Mouse (Mus musculus): ENCODE measurements at regions not wholly inside any gene's neighbourhood (a gene's known extent, or its start where the extent isn't known, plus 50 kb on each side); places are given as distances from the start of the nearest gene placed in this dataset.
A peak's percentile ranks its signal among the peaks of the same experiment; 100 is the strongest.
"Not testable (repeated sequence)": the region's sequence is repeated elsewhere in the genome, so short reads cannot be mapped to it uniquely, and the experiment has no call there.

GRCm38 (mm10) chr13:103683169-103683568, 91.2 kb downstream of the Srek1 start:
- DNase-seq, result no peak

- no peak for DNase-seq
These were observed 93.7 kb downstream of the Srek1 start for GRCm38 (mm10) chr13:103680740-103681139.

DNA sequence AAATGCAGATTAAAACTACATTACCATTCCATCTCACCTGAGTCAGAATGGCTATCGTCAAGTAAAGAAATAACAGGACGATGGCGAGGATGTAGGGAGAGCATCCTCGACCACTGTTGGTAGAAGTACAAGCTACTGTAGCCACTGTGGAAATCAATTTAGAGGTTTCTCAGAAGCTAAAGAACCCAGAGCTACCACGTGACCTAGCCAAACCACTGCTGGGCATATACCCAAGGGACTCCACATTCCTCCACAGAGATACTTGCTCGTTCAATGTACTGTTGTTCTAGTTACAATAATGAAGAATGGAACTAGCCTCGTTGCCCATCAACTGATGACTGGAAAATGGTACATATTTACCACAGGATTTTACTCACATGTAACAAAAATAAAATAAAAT, 94.4 kb downstream of the Srek1 start:
- DNase-seq, result no peak

DNA sequence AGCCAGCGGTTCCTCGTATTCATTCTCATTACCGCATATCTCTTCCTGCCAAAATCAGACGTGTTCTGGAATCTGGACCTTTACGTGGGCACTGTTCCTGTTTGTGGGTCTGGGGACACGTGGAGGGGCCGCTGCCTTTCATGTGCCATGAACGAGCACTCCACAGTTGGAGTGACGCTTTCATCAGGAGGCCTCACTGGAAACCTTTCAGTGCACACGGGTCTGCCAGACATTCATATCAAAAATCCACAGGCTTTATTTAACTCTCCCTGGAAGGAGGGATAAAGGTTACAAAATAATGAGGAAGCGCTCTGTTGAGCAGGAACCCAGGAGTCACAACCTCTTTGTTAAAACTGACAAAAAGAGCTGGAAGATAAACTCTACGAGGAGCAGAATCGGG, 97.6 kb downstream of the Srek1 start:
- DNase-seq, result no peak

GRCm38 (mm10) chr13:103676221-103676620, 98.2 kb downstream of the Srek1 start:
- DNase-seq, result no peak

DNA sequence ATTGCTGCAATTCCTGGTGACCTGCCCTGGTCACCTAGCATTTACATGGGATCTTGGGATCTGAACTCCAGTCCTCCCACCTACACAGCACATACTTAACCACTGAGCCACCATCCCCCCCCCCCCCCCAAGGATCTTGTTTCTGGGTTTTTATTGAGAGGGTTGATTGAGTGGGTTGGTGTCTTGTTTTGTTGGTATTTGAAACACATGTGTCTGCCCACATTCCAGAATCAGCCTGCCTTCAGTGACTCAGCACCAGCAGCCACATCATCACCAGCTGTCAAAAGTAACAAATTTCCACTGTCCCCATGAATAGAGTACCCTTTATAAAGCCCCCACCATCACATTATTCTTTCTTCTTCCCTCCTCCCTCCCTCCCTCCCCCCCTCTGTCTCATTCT, 103.8 kb downstream of the Srek1 start:
- no peak for DNase-seq

DNA sequence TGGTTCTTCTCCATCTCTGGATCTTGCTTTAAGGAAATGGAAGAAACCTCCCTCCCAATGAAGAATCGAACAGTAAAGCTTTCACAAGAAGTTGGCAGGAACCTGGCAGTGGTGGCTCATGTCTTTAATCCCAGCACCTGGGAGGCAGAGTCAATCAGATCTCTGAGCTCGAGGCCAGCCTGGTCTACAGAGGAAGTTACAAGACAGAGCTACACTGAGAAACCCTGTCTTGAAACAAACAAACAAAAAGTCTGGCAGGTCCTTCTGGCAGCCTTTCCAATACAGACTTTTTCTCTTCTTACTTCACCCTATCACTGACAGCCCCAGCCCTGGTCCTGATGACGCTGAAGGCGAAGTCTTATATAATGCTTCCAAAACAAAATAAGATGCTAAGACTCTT, 104.6 kb downstream of the Srek1 start:
- no peak for DNase-seq

DNA sequence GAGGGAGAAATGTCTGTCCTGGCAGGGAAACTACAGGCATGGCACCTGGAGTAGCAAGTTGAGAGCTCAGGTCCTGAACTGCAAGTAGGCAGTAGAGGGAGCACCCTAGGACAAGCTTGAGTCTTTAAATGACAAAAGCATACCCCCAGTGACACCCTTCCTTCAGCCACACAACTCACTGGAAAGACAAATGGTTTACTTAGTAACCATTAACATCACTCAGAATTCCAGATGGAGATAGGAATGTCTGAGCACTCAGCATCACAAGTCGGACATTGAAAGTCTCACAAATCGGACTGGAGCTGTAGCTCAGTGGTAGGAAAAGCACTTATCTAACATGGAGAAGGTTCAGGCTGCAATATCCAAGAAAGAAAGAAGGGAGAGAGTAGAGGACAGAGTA, 106.7 kb downstream of the Srek1 start:
- no peak for DNase-seq

GRCm38 (mm10) chr13:103660248-103660996, 114.0 kb downstream of the Srek1 start:
- DNase-seq, result no peak

- DNase-seq, result no peak
These were observed 118.4 kb downstream of the Srek1 start for GRCm38 (mm10) chr13:103655966-103656365.

GRCm38 (mm10) chr13:103653216-103653615, 121.2 kb downstream of the Srek1 start:
- no peak for DNase-seq

- DNase-seq, result no peak
These were observed 125.0 kb downstream of the Srek1 start for GRCm38 (mm10) chr13:103649383-103649782.

DNA sequence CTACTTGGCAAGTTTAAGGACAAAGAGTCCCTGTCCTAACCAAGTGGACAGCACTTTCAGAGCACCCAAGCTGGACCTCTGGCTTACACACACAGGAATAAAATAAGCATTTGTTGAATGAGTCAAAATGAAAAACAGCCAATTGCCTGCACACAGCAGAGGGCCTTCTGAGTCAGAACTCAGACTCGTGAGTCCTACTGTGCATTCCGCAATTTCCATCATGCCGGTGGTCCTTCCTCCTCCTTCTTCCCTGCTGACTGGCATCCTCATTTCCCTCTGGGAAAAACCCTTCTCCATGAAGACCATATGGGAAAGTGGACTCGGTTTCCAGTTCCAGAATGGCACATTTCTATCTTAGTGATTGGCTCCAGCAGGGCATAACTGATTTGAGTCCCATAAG, 126.4 kb downstream of the Srek1 start:
- DNase-seq, result no peak

- DNase-seq, result no peak
These were observed 128.4 kb downstream of the Srek1 start for GRCm38 (mm10) chr13:103646035-103646434.

DNA sequence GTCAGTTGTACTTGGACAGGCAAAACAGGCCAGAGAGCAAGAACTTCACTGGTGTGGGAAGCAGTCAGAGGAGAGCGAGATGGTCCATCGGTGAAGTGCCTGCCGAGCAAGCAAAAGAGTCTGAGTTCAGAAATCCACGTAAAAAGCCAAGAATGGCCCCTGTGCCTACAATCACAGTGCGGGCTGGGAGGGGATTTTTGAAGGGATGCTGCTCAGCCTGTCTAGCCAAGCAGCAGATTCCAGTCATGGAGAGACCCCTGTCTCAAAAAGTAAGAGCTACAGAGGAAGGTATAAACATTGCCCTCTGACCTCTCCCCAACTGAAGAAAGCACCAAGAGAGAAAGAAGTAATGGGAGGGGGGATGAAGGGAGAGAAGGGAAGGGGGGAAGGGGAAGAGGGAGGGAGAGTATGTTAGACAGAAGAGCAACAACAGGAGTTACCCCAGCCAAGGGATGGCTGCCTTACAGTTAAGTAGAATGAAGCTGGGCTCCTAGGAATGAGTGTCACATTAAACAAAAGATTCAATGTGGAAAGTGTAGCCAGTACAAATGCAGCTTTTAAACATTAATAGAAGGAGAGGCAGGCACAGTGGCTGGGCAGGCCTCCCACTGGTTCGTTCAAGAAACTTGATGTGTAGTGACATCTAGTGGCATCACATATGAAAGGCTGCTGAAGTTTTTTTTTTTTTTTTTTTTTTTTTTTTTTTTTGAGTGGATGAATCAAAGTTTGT, 130.2 kb downstream of the Srek1 start:
- DNase-seq, result peak; percentile 11

GRCm38 (mm10) chr13:103643486-103643885, 130.9 kb downstream of the Srek1 start:
- DNase-seq, result no peak

- DNase-seq, result no peak
These were observed 131.6 kb downstream of the Srek1 start for GRCm38 (mm10) chr13:103642542-103643375.

DNA sequence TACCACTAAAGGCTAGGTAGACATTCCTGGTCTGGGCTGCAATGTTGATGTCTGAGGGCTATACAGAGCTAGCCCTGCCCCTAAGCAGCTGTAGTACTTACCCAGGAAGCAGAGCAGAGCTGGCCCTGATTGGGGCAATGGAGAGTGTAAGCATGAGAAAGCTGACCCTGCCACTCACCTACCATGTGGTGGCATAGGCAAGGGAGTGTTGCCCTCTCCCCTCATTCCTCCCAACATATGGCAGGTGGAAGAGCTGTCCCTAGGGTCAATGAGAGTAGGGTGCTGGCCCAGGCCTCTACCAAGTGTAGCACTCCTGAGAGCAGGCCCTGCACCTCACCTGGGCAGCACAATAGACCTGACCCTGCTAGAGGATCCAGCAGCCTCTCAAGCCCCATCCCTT, 136.4 kb downstream of the Srek1 start:
- DNase-seq, result no peak

DNA sequence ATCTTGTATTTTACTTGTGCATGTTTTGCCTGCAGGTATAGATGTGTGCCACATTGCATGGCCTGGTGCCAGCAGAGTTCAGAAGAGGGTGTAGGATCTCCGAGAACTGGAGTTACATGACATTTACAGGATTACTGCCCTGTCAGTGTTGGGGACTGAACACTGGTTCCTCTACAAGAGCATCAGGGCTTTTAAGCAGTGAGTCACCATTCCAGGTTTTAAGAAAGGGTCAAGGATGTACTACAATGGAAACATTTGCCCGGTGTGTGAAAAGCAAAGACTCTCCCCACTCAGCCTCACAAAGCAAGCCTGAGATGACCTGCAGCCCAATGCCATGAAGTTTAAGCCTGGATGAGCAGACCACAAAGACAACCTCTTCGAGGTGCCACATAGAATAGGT, 137.0 kb downstream of the Srek1 start:
- DNase-seq, result no peak

GRCm38 (mm10) chr13:103636595-103636994, 137.8 kb downstream of the Srek1 start:
- DNase-seq, result no peak

- DNase-seq, result no peak
These were observed 150.6 kb downstream of the Srek1 start for GRCm38 (mm10) chr13:103623810-103624209.

DNA sequence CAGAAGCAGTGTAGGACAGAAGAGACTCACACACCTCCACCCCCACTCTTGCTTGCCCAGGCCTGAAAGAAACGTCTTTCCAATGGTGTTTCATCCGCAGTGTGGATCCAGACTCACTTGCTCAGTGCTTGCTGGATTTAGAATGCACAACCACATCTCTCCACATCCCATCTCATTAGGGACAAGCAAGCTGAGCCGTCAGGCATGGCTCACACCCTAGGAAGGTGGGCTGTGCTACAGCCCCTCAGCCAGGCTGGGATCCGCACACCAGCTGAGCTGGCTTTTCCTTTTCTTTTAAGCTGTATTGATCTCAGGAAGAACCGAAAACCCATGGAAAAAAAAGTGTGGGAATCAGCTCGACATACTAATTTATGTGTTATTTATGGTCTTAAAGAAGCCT, 151.1 kb downstream of the Srek1 start:
- no peak for DNase-seq

GRCm38 (mm10) chr13:103622324-103622723, 152.1 kb downstream of the Srek1 start:
- DNase-seq, result no peak

DNA sequence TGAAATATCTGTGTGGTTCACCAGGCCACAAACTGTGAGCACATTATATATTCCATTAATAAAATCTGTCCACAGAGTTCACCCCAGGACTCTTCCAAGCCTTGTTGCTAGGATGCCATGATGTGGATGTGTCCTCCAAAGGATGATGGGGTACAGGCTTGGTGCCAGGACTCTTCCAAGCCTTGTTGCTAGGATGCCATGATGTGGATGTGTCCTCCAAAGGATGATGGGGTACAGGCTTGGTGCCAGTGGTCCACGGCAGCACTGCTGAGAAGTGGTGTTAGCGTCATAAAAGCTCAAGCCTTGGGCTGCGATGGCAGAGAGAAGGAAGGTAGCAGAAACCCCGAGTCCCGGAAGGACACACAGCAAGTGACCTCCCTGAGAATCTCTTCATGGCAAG, 153.4 kb downstream of the Srek1 start:
- DNase-seq, result not testable (repeated sequence)
